Mouse (Mus musculus) bone marrow macrophage, adult 2 months (primary cell): Measurements from ENCODE around the gene Szrd1. TPM values are rescaled to one million over a fixed set of nuclear protein-coding genes. Genes with fewer than 3 reads are reported as not detected.

Source experiments
- H3K27ac ChIP-seq: 2 replicates; pipeline ENCODE4 v1.5.1; 2012; ENCODE audit warnings: low read depth, low read length; ENCODE audit not compliant: insufficient read depth
- H3K4me1 ChIP-seq: 2 replicates; pipeline ENCODE4 v1.6.1; 2012; ENCODE audit warnings: low read length; ENCODE audit not compliant: control insufficient read depth, insufficient read depth
- H3K4me3 ChIP-seq: 2 replicates; pipeline ENCODE4 v1.5.1; 2012; ENCODE audit warnings: mild to moderate bottlenecking, low read length, moderate library complexity; ENCODE audit not compliant: insufficient read depth
- CTCF ChIP-seq: IDR thresholded peaks from 2 replicates; pipeline ENCODE4 v1.5.1; 2012; ENCODE audit warnings: low read depth, mild to moderate bottlenecking, low read length, moderate library complexity
- POLR2A ChIP-seq: IDR thresholded peaks from 2 replicates; pipeline ENCODE4 v1.6.1; 2012; ENCODE audit warnings: mild to moderate bottlenecking, low read depth, low read length, borderline replicate concordance
- polyA plus RNA-seq: library from polyadenylated mRNA; stranded (reverse); fragments of >200 nt; gene quantifications from 2 replicates; pipeline ENCODE4 v1.2.4, GENCODE M21; 2012; ENCODE audit not compliant: missing spikeins, insufficient read depth, insufficient read length

Szrd1 gene
- polyA plus RNA-seq, 1 experiment = 129 TPM

GRCm38 (mm10) chr4:141098935-141099334 lies 40.6 kb downstream of the Szrd1 start:
- TF ChIP-seq POLR2A (no peak), CTCF (no peak)
- Histone ChIP-seq H3K4me3 (no peak overlapping the region), H3K27ac (no peak overlapping the region), H3K4me1 (peaks cover 5% of the 10 kb centered on the region)

- Histone ChIP-seq H3K27ac (no peak overlapping the region), H3K4me1 (peaks cover 5% of the 10 kb centered on the region), H3K4me3 (no peak overlapping the region)
- TF ChIP-seq POLR2A = no peak
- TF ChIP-seq CTCF = no peak
These were observed 42.9 kb downstream of the Szrd1 start for GRCm38 (mm10) chr4:141096710-141097109.

GRCm38 (mm10) chr4:141095016-141095415 lies 44.6 kb downstream of the Szrd1 start:
- H3K4me1 ChIP-seq = peaks cover 5% of the 10 kb centered on the region
- H3K4me3 ChIP-seq = no peak overlapping the region
- TF ChIP-seq POLR2A (no peak), CTCF (no peak)
- no peak overlapping the region for H3K27ac ChIP-seq

- no peak overlapping the region for H3K27ac ChIP-seq
- H3K4me3 ChIP-seq = no peak overlapping the region
- no peak for TF ChIP-seq POLR2A
- TF ChIP-seq CTCF = no peak
- H3K4me1 ChIP-seq = no peaks in the 10 kb centered on the region
These were observed 50.9 kb downstream of the Szrd1 start for GRCm38 (mm10) chr4:141088714-141089113.

GRCm38 (mm10) chr4:141088033-141088432 lies 51.5 kb downstream of the Szrd1 start, which contains the start of gene Spata21:
Gene Spata21 (plus strand): TSS chr4:141088333.
- TF ChIP-seq POLR2A = no peak
- TF ChIP-seq CTCF = no peak
- Histone ChIP-seq H3K4me3 (no peak within 1 kb of the TSS), H3K27ac (no peak within 1 kb of the TSS), H3K4me1 (no peaks in the 10 kb centered on the region)

GRCm38 (mm10) chr4:141086862-141087261 lies 52.7 kb downstream of the Szrd1 start:
- Histone ChIP-seq H3K4me1 (no peaks in the 10 kb centered on the region), H3K4me3 (no peak overlapping the region), H3K27ac (no peak overlapping the region)
- TF ChIP-seq CTCF (no peak), POLR2A (no peak)

- no peak overlapping the region for H3K4me3 ChIP-seq
These were observed 61.0 kb downstream of the Szrd1 start for GRCm38 (mm10) chr4:141078510-141079137.

GRCm38 (mm10) chr4:141077681-141078509 lies 61.7 kb downstream of the Szrd1 start, which contains the start of gene Necap2:
Gene Necap2 (minus strand): TSS chr4:141078357.
- Histone ChIP-seq H3K27ac (peak within 1 kb of the TSS; percentile 80), H3K4me1 (peaks cover 25% of the 10 kb centered on the region), H3K4me3 (peak within 1 kb of the TSS; percentile 90)
- peak; percentile 49 for TF ChIP-seq CTCF
- no peak for TF ChIP-seq POLR2A

More at GRCm38 (mm10) chr4:141078510-141079137, 61.0 kb downstream of the Szrd1 start:
- H3K4me1 ChIP-seq = peaks cover 23% of the 10 kb centered on the region
- TF ChIP-seq POLR2A (no peak), CTCF (no peak; the same call in 1 of the 2 replicates)
- no peak overlapping the region for H3K27ac ChIP-seq

- Histone ChIP-seq H3K4me1 (peaks cover 25% of the 10 kb centered on the region), H3K4me3 (peak overlapping the region; percentile 90), H3K27ac (peak overlapping the region; percentile 89)
- TF ChIP-seq CTCF (no peak), POLR2A (no peak)
These were observed 62.6 kb downstream of the Szrd1 start for GRCm38 (mm10) chr4:141076761-141077506.

GRCm38 (mm10) chr4:141074109-141074508 lies 65.5 kb downstream of the Szrd1 start:
- no peak overlapping the region for H3K27ac ChIP-seq
- TF ChIP-seq CTCF = no peak
- TF ChIP-seq POLR2A = no peak
- peaks cover 25% of the 10 kb centered on the region for H3K4me1 ChIP-seq
- H3K4me3 ChIP-seq = no peak overlapping the region
